Mouse (Mus musculus) lung, adult 2 months (tissue): Measurements from ENCODE around the gene Arpc4.

Experiments
- CTCF ChIP-seq: fragments of 200-500 bp; IDR thresholded peaks from 2 replicates; pipeline ENCODE4 v1.5.1; 2011; ENCODE audit warnings: mild to moderate bottlenecking, low read length, control low read depth; ENCODE audit not compliant: insufficient read depth
- POLR2A ChIP-seq: fragments of 200-500 bp; IDR thresholded peaks from 2 replicates; pipeline ENCODE4 v1.6.1; 2011; ENCODE audit warnings: low read depth, mild to moderate bottlenecking, control low read depth, low read length, borderline replicate concordance; ENCODE audit errors: extremely low read depth

DNA sequence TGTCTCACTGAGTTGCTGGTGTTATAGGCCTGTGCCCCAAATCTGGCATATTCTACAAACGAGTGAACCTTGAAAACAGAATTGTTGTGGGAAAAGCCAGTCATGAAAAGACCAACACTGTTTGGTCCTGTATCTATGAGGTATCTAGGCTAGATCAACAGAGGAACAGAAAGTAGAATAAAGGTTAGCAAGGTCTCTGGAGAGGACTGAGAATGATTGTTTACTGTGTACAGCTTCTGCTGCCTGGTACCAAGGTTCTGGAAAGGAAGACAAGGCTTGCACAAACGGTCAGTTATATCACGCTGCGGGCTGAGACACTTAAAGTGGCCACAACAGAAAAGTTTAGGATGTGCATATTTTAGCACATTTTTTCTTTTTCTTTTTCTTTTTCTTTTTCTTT, 48.8 kb downstream of the Arpc4 start:
- TF ChIP-seq CTCF (no peak), POLR2A (no peak)
